Mouse (Mus musculus) heart, embryonic 13.5 days (tissue): ENCODE data around the gene 2010111I01Rik. TPM values are rescaled to one million over a fixed set of nuclear protein-coding genes. Genes with fewer than 3 reads are reported as not detected.
"Not testable (repeated sequence)": the region's sequence is repeated elsewhere in the genome, so short reads cannot be mapped to it uniquely, and the experiment has no call there.

Source experiments
- ATAC-seq: fragments of 200-750 bp; cut with Nextera tagmentation; 2 replicates; pipeline ENCODE4 v1.8.0; 2017; ENCODE audit warnings: moderate TSS enrichment; ENCODE audit not compliant: insufficient number of reproducible peaks, low FRiP score, low TSS enrichment; ENCODE audit errors: extremely low read depth
- H3K27ac ChIP-seq: fragments of 300-500 bp; sonication (generic); replicated peaks from 2 replicates; pipeline ENCODE4 v1.5.1; 2015; ENCODE audit warnings: moderate library complexity, mild to moderate bottlenecking, inconsistent platforms
- H3K27me3 ChIP-seq: fragments of 300-500 bp; sonication (generic); replicated peaks from 2 replicates; pipeline ENCODE4 v1.6.1; 2015; ENCODE audit warnings: mild to moderate bottlenecking, inconsistent platforms
- H3K36me3 ChIP-seq: fragments of 300-500 bp; sonication (generic); 2 replicates; pipeline ENCODE4 v1.6.1; 2015; ENCODE audit warnings: mild to moderate bottlenecking, inconsistent platforms
- H3K4me1 ChIP-seq: fragments of 300-500 bp; sonication (generic); 2 replicates; pipeline ENCODE4 v1.6.1; 2015; ENCODE audit warnings: inconsistent platforms
- H3K4me2 ChIP-seq: fragments of 300-500 bp; sonication (generic); 2 replicates; pipeline ENCODE4 v1.6.1; 2015; ENCODE audit warnings: inconsistent platforms, mild to moderate bottlenecking, moderate library complexity
- H3K4me3 ChIP-seq: fragments of 300-500 bp; sonication (generic); 2 replicates; pipeline ENCODE4 v1.5.1; 2015; ENCODE audit warnings: moderate library complexity, mild to moderate bottlenecking, inconsistent platforms
- H3K9ac ChIP-seq: fragments of 300-500 bp; sonication (generic); 2 replicates; pipeline ENCODE4 v1.6.1; 2015; ENCODE audit warnings: inconsistent platforms, mild to moderate bottlenecking, moderate library complexity
- H3K9me3 ChIP-seq: fragments of 300-500 bp; sonication (generic); 2 replicates; pipeline ENCODE4 v1.6.1; 2016; ENCODE audit warnings: inconsistent platforms
- WGBS: fragments of 180-500 bp; shearing (Covaris S2); methylation state at CpG from one replicate; pipeline ENCODE4 v1.1.7; 2015; ENCODE audit warnings: mixed read lengths; 5-methylcytosine and 5-hydroxymethylcytosine counted together
- polyA plus RNA-seq: library from polyadenylated mRNA; unstranded; fragments of >200 nt; fragmentation: Nextera tagmentation; extraction: Ambion mirVana; gene quantifications from 2 replicates; pipeline ENCODE4 v1.2.1, GENCODE M21; 2015

2010111I01Rik gene
- polyA plus RNA-seq, 1 experiment from 2014 or later = 57.7 TPM

- WGBS = 70% methylated on average over 5 of the region's 5 CpGs
- Histone ChIP-seq H3K36me3 (no peaks in the 10 kb centered on the region), H3K9me3 (no peaks in the 10 kb centered on the region), H3K27ac (no peak overlapping the region), H3K4me2 (no peak overlapping the region), H3K4me3 (no peak overlapping the region), H3K9ac (no peak overlapping the region), H3K27me3 (no peaks in the 10 kb centered on the region), H3K4me1 (peaks cover 6% of the 10 kb centered on the region)
- ATAC-seq = no peak
These were observed 118.0 kb downstream of the 2010111I01Rik start for GRCm38 (mm10) chr13:63082555-63083136.

GRCm38 (mm10) chr13:63083139-63083538 is 118.4 kb downstream of the 2010111I01Rik start:
- not testable (repeated sequence) for H3K4me2 ChIP-seq, H3K9me3 ChIP-seq, H3K27ac ChIP-seq, H3K4me3 ChIP-seq, H3K36me3 ChIP-seq, ATAC-seq, H3K27me3 ChIP-seq, H3K4me1 ChIP-seq, H3K9ac ChIP-seq
- WGBS = 78% methylated on average over 7 of the region's 7 CpGs

- no peak for ATAC-seq
- 65% methylated on average over 8 of the region's 8 CpGs for WGBS
- no peaks in the 10 kb centered on the region for H3K27me3 ChIP-seq
- H3K4me3 ChIP-seq = no peak overlapping the region
- H3K4me2 ChIP-seq = no peak overlapping the region
- H3K4me1 ChIP-seq = peaks cover 6% of the 10 kb centered on the region
- no peaks in the 10 kb centered on the region for H3K9me3 ChIP-seq
- no peak overlapping the region for H3K27ac ChIP-seq
- H3K9ac ChIP-seq = no peak overlapping the region
- no peaks in the 10 kb centered on the region for H3K36me3 ChIP-seq
These were observed 119.0 kb downstream of the 2010111I01Rik start for GRCm38 (mm10) chr13:63083663-63084062.

GRCm38 (mm10) chr13:63087865-63088683 is 123.4 kb downstream of the 2010111I01Rik start:
- no peaks in the 10 kb centered on the region for H3K9me3 ChIP-seq
- peaks cover 9% of the 10 kb centered on the region; the same call in 1 of the 2 replicates for H3K4me1 ChIP-seq
- H3K4me2 ChIP-seq = no peak overlapping the region
- no peaks in the 10 kb centered on the region for H3K36me3 ChIP-seq
- H3K27me3 ChIP-seq = no peaks in the 10 kb centered on the region
- 82% methylated on average over 7 of the region's 7 CpGs for WGBS
- ATAC-seq = no peak
- no peak overlapping the region for H3K9ac ChIP-seq
- H3K4me3 ChIP-seq = no peak overlapping the region
- H3K27ac ChIP-seq = no peak overlapping the region

- H3K27me3 ChIP-seq = no peaks in the 10 kb centered on the region
- no peak for ATAC-seq
- H3K9ac ChIP-seq = no peak overlapping the region
- no peaks in the 10 kb centered on the region for H3K9me3 ChIP-seq
- 68% methylated on average over 4 of the region's 4 CpGs for WGBS
- no peak overlapping the region for H3K27ac ChIP-seq
- no peaks in the 10 kb centered on the region for H3K36me3 ChIP-seq
- H3K4me1 ChIP-seq = peaks cover 20% of the 10 kb centered on the region
- H3K4me2 ChIP-seq = no peak overlapping the region
- H3K4me3 ChIP-seq = no peak overlapping the region
These were observed 124.8 kb downstream of the 2010111I01Rik start for GRCm38 (mm10) chr13:63089513-63089912.

GRCm38 (mm10) chr13:63091246-63091645 is 126.6 kb downstream of the 2010111I01Rik start:
- WGBS = 79% methylated on average over 2 of the region's 2 CpGs
- no peaks in the 10 kb centered on the region for H3K36me3 ChIP-seq
- H3K4me2 ChIP-seq = no peak overlapping the region
- no peak overlapping the region for H3K9ac ChIP-seq
- no peak for ATAC-seq
- H3K9me3 ChIP-seq = no peaks in the 10 kb centered on the region
- H3K4me1 ChIP-seq = peaks cover 35% of the 10 kb centered on the region
- H3K27me3 ChIP-seq = no peaks in the 10 kb centered on the region
- no peak overlapping the region for H3K27ac ChIP-seq
- no peak overlapping the region for H3K4me3 ChIP-seq

GRCm38 (mm10) chr13:63092299-63092698 is 127.6 kb downstream of the 2010111I01Rik start:
- Histone ChIP-seq H3K27ac (no peak overlapping the region), H3K4me1 (peaks cover 46% of the 10 kb centered on the region), H3K4me3 (no peak overlapping the region), H3K4me2 (no peak overlapping the region), H3K9ac (no peak overlapping the region), H3K9me3 (no peaks in the 10 kb centered on the region), H3K36me3 (no peaks in the 10 kb centered on the region), H3K27me3 (no peaks in the 10 kb centered on the region)
- no peak for ATAC-seq
- 66% methylated on average over 2 of the region's 2 CpGs for WGBS

GRCm38 (mm10) chr13:63092874-63093273 is 128.2 kb downstream of the 2010111I01Rik start:
- Histone ChIP-seq H3K36me3 (no peaks in the 10 kb centered on the region), H3K27ac (no peak overlapping the region), H3K9me3 (no peaks in the 10 kb centered on the region), H3K27me3 (no peaks in the 10 kb centered on the region), H3K9ac (no peak overlapping the region), H3K4me3 (no peak overlapping the region), H3K4me1 (peaks cover 49% of the 10 kb centered on the region), H3K4me2 (no peak overlapping the region)
- no peak for ATAC-seq
- WGBS = 63% methylated on average over 2 of the region's 2 CpGs

- 69% methylated on average over 6 of the region's 6 CpGs for WGBS
- no peak overlapping the region for H3K27ac ChIP-seq
- no peaks in the 10 kb centered on the region for H3K36me3 ChIP-seq
- no peaks in the 10 kb centered on the region for H3K27me3 ChIP-seq
- H3K4me2 ChIP-seq = no peak overlapping the region
- H3K4me1 ChIP-seq = peaks cover 51% of the 10 kb centered on the region
- no peak for ATAC-seq
- H3K9ac ChIP-seq = no peak overlapping the region
- no peaks in the 10 kb centered on the region for H3K9me3 ChIP-seq
- H3K4me3 ChIP-seq = no peak overlapping the region
These were observed 128.9 kb downstream of the 2010111I01Rik start for GRCm38 (mm10) chr13:63093636-63094035.

GRCm38 (mm10) chr13:63094317-63095131 is 129.8 kb downstream of the 2010111I01Rik start:
- Histone ChIP-seq H3K4me3 (no peak overlapping the region), H3K9ac (0 out of 2 replicates have a peak overlapping the region, but pooled peaks have one; percentile 19), H3K27me3 (no peaks in the 10 kb centered on the region), H3K4me2 (no peak overlapping the region), H3K36me3 (no peaks in the 10 kb centered on the region), H3K27ac (peak overlapping the region; percentile 20; the same call in 1 of the 2 replicates), H3K9me3 (no peaks in the 10 kb centered on the region), H3K4me1 (peaks cover 48% of the 10 kb centered on the region)
- ATAC-seq = no peak
- 17% methylated on average over 8 of the region's 8 CpGs for WGBS

GRCm38 (mm10) chr13:63096764-63097163 is 132.1 kb downstream of the 2010111I01Rik start:
- Histone ChIP-seq H3K9ac (no peak overlapping the region), H3K9me3 (no peaks in the 10 kb centered on the region), H3K27ac (peak overlapping the region; percentile 39), H3K4me3 (no peak overlapping the region), H3K4me1 (peaks cover 42% of the 10 kb centered on the region), H3K27me3 (no peaks in the 10 kb centered on the region), H3K4me2 (no peak overlapping the region), H3K36me3 (no peaks in the 10 kb centered on the region)
- 39% methylated on average over 3 of the region's 3 CpGs for WGBS
- no peak for ATAC-seq
